Mouse (Mus musculus): Measurements from ENCODE around the gene Tank. TPM values are rescaled to one million over a fixed set of nuclear protein-coding genes. Genes with fewer than 3 reads are reported as not detected.

The Tank gene
- polyA plus RNA-seq, 1 experiment from 2014 or later, result 25.2 TPM

DNA sequence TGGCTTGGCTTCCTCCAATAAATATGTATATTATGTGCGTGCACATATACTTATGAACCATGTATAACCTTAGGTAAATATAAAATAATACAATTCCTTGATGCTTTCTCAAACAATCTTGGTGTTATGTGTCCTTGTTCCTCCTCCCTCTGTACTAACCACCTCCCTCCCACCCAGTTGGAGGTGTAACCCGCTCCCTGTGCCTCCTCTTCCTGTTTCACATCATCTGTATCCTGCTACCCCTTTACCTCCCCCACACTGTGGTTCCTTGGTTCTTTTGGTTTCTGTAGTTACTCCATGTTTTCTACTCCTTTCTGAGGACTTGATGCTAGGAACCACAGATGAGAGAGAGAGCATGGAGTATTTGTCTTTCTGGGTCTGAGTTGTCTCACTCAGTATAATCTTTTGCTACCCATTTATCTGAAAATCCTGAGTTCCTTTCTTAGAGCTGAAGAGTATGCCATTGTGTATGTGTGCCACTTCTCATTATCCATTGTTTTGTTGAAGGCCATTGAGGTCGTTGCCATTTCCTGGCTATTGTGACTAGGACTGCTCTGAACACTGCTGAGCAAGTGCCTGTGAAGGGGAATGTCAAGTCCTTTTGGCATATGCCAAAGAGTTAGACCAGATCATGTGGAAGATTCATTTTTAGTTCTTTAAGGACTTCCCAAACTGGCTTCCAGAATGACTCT, 52.6 kb downstream of the Tank start:
- Histone ChIP-seq H3K27ac (replicated peaks) (no peak overlapping the region), H3K4me3 (no peak overlapping the region), H3K36me3 (peaks cover 4% of the 10 kb centered on the region; the same call in 1 of the 2 replicates), H3K27me3 (no peaks in the 10 kb centered on the region), H3K9ac (no peak overlapping the region), H3K4me2 (no peak overlapping the region), H3K9me3 (no peaks in the 10 kb centered on the region), H3K4me1 (replicated peaks) (no peaks in the 10 kb centered on the region)
- no peak for ATAC-seq (ENCODE audit: low FRiP score, low read depth)
- WGBS, result 82% methylated on average over 3 of the region's 3 CpGs

DNA sequence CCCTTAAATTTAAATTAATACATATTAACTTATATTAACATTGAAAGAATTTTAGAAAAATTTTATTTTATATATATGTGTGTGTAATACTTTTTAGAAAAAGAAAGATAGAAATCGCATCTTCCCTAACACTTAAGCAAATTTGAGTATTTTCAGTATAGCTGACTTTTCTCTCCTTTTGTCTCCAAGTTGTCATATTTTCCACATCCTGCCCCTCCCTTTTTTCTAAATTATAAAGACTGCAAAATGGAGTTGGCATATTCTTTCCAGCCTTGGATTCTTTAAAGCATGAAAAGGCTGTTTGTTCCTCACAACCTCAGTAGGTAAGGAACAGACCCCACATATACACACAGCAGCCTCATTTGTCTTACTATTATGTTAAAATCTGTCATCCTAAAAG, 56.7 kb downstream of the Tank start:
- H3K27me3 ChIP-seq, result no peaks in the 10 kb centered on the region
- no peak overlapping the region for H3K4me2 ChIP-seq
- no peak for ATAC-seq (ENCODE audit: low FRiP score, low read depth)
- H3K9me3 ChIP-seq, result no peaks in the 10 kb centered on the region
- no peaks in the 10 kb centered on the region for H3K4me1 ChIP-seq (replicated peaks)
- no peaks in the 10 kb centered on the region for H3K36me3 ChIP-seq
- WGBS, result 98% methylated on average over 1 of the region's 1 CpGs
- H3K4me3 ChIP-seq, result no peak overlapping the region
- H3K9ac ChIP-seq, result no peak overlapping the region
- H3K27ac ChIP-seq (replicated peaks), result no peak overlapping the region

DNA sequence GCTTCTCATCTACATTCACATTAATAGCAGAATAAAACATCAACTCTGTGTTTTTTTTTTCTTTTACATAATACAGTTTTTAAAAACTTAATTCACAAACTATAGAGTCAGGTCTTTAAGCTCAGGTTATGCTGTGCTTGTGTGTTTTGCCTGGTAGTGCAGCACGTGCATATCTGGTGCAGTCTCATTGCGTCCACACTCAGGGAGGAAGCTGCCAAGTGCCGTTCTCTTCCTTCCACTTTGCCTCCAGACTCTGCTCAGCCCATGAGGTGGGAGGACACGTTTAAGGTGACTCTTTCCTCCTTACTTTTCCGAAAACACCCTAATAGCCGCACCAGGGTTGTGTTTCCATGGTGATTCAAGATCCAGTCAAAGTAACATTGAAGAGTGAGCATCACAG, 59.8 kb downstream of the Tank start:
- H3K4me2 ChIP-seq, result no peak overlapping the region
- no peaks in the 10 kb centered on the region for H3K9me3 ChIP-seq
- H3K4me3 ChIP-seq, result no peak overlapping the region
- no peak overlapping the region for H3K9ac ChIP-seq
- H3K4me1 ChIP-seq (replicated peaks), result no peaks in the 10 kb centered on the region
- H3K27me3 ChIP-seq, result no peaks in the 10 kb centered on the region
- 74% methylated on average over 6 of the region's 6 CpGs for WGBS
- ATAC-seq (ENCODE audit: low FRiP score, low read depth), result no peak
- H3K36me3 ChIP-seq, result no peaks in the 10 kb centered on the region
- H3K27ac ChIP-seq (replicated peaks), result no peak overlapping the region

DNA sequence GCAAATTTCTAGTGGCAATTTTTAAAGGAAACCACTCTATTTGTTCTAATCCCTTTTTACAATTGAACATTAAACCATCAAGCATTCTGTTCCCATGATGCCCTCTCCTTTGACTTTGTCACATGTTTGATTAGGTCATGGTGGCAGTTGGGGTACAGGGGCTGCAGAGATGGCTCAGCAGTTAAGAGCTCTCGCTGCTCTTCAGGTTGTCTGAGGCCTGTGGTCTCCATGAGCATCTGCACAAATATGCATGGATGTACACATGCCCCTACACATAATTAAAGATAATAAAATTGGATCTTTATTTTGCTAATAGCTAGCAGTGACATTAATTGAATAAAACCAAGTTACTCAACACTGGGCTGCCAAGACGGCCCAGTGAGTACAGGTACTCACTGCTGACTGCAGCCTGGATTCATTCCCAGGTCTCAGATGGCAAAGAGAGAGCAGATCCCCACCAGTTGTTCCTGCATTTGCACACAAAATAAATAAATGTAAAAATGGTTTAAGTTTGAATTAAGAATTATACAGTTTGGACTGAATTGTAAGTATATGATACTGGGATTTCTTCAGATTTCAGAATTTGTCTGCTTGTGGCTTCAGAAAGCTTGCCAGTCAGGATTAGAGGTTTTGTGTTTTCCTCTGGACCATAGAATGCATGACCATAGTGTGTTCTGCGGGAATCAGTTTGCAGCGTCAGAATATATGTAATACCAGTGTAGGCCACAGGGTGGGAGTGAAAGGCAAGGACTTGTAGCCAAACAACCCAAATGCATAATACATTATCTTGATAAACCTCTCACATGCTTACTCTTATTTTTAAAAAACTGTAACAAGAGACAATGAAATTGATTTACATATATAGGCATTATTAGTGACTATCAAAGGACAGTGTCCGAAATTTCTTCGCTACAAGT, 64.3 kb downstream of the Tank start:
- Histone ChIP-seq H3K4me2 (no peak overlapping the region), H3K4me1 (replicated peaks) (no peaks in the 10 kb centered on the region), H3K9ac (no peak overlapping the region), H3K27me3 (no peaks in the 10 kb centered on the region), H3K27ac (replicated peaks) (no peak overlapping the region), H3K9me3 (no peaks in the 10 kb centered on the region), H3K36me3 (no peaks in the 10 kb centered on the region), H3K4me3 (no peak overlapping the region)
- ATAC-seq (ENCODE audit: low FRiP score, low read depth), result peak; percentile 79; the same call in 1 of the 2 replicates
- WGBS, result 49% methylated on average over 6 of the region's 6 CpGs

DNA sequence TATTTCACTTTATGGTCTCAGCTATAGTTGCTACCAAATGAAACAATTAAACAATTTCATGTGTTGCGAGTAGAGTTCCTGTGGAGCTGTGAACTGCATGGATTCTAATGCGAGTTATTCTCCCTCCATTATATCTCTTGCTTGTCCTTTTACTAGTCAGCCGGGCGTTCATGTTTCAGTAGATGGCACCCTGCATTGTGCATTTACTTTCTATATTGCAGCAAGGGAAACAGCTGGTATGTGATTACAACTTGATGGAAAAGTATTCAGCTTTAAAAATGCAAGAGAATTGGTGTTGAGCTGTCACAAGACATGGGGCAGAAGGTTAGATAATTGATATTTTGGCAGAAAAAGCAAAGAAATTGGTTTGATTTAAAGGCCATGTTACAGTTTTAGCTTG, 72.8 kb downstream of the Tank start:
- WGBS, result 69% methylated on average over 4 of the region's 4 CpGs
- no peak for ATAC-seq (ENCODE audit: low FRiP score, low read depth)
- no peak overlapping the region for H3K9ac ChIP-seq

DNA sequence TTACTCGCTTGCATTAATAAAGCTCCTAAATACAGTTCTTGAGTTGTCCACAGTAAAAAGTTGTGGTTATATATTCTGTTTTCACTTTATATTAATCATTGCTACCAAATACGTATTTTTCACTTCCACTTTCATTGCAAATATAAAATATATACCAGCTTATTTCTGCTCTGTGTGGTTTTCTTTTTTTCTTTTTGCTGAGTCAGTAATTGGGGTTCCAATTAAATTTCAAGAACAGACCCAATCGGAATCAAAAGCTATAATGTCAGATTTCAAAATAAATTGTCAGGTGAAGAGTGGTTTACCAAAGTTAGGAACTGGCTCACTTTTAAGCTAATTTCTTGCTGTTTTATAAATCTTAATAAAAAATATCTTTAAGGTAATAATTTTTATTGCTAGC, 73.3 kb downstream of the Tank start:
- no peak for ATAC-seq (ENCODE audit: low FRiP score, low read depth)
- no peak overlapping the region for H3K27ac ChIP-seq (replicated peaks)
- WGBS, result 95% methylated on average over 3 of the region's 3 CpGs
- H3K27me3 ChIP-seq, result no peaks in the 10 kb centered on the region
- peaks cover 6% of the 10 kb centered on the region for H3K4me1 ChIP-seq (replicated peaks)
- H3K9me3 ChIP-seq, result no peaks in the 10 kb centered on the region
- no peaks in the 10 kb centered on the region for H3K36me3 ChIP-seq
- H3K4me3 ChIP-seq, result no peak overlapping the region
- no peak overlapping the region for H3K9ac ChIP-seq
- no peak overlapping the region for H3K4me2 ChIP-seq

More for the DNA sequence above, 72.8 kb downstream of the Tank start:
- H3K4me1 ChIP-seq (replicated peaks), result peaks cover 6% of the 10 kb centered on the region
- no peaks in the 10 kb centered on the region for H3K36me3 ChIP-seq
- H3K27ac ChIP-seq (replicated peaks), result no peak overlapping the region
- H3K4me3 ChIP-seq, result no peak overlapping the region
- no peaks in the 10 kb centered on the region for H3K9me3 ChIP-seq
- H3K4me2 ChIP-seq, result no peak overlapping the region
- no peaks in the 10 kb centered on the region for H3K27me3 ChIP-seq

DNA sequence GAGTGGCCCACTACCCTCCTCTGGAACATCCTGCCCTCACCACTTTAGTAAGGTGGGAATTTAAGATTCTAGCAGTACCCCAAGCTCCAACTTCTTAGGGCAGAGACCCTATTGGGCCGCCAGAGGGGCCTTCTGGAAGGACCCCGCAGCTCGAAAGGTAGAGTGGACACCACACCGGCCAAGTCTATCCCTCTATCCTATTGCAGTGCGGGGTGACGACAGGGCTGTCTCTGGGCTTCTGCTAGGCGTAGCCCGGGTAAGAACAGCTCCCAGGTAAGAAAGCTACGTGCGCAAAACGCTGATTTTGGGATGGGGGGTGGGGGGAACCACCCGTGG, 76.6 kb downstream of the Tank start:
- Histone ChIP-seq H3K4me2 (peak overlapping the region; percentile 96), H3K27ac (replicated peaks) (peak overlapping the region; percentile 96), H3K4me3 (peak overlapping the region; percentile 72), H3K36me3 (no peaks in the 10 kb centered on the region), H3K9me3 (no peaks in the 10 kb centered on the region), H3K27me3 (no peaks in the 10 kb centered on the region), H3K9ac (peak overlapping the region; percentile 76), H3K4me1 (replicated peaks) (peaks cover 13% of the 10 kb centered on the region)
- no peak; the same call in 1 of the 2 replicates for ATAC-seq (ENCODE audit: low FRiP score, low read depth)
- 8% methylated on average over 12 of the region's 12 CpGs for WGBS

DNA sequence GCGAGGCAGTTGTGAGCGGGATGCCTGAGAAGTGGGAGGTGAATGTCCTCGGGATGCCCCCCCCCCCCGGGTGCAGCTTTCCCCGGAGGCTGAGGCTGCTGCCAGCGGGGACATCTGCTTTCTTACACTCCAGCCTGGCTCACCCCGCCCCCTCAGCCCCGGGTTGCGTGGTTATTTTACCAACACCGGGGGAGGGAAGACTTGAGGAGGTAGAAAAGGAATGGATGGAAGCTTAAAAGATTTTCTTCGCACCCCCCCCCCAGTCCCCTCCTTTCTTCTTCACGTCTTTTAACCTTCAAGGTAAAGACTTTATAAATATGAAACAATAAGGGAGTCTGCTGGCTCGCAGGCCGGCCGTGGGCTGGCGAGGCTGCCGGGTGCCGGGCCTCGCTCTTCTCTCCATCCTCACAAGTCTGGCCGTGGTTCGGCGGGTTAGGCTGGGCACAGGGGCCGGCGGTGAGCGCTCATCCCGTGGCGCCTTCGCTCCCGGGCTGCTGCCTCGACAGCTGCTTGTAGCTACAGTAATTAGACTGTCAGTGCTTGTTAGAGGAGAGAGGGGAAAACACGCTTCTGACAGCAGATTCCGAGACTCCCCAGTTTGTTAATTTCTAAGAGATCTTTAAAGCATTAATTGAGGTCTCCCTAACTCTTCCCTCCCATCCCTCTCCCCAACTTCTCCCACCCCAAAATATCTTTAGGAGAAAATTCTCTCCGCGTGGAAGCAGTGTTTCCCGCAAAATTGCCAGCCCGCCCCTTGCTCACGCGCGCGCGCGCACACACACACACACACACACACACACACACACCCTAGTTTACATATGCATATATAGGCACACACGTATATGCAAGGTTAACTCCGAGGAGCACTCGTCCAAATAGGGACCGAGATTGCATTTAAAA, 77.2 kb downstream of the Tank start:
- peak overlapping the region; percentile 72 for H3K4me3 ChIP-seq
- H3K4me2 ChIP-seq, result peak overlapping the region; percentile 96
- no peaks in the 10 kb centered on the region for H3K36me3 ChIP-seq
- no peaks in the 10 kb centered on the region for H3K27me3 ChIP-seq
- H3K9ac ChIP-seq, result peak overlapping the region; percentile 76
- H3K9me3 ChIP-seq, result no peaks in the 10 kb centered on the region
- H3K4me1 ChIP-seq (replicated peaks), result peaks cover 13% of the 10 kb centered on the region
- H3K27ac ChIP-seq (replicated peaks), result peak overlapping the region; percentile 96
- 1% methylated on average over 45 of the region's 46 CpGs for WGBS
- peak; percentile 75 for ATAC-seq (ENCODE audit: low FRiP score, low read depth)

DNA sequence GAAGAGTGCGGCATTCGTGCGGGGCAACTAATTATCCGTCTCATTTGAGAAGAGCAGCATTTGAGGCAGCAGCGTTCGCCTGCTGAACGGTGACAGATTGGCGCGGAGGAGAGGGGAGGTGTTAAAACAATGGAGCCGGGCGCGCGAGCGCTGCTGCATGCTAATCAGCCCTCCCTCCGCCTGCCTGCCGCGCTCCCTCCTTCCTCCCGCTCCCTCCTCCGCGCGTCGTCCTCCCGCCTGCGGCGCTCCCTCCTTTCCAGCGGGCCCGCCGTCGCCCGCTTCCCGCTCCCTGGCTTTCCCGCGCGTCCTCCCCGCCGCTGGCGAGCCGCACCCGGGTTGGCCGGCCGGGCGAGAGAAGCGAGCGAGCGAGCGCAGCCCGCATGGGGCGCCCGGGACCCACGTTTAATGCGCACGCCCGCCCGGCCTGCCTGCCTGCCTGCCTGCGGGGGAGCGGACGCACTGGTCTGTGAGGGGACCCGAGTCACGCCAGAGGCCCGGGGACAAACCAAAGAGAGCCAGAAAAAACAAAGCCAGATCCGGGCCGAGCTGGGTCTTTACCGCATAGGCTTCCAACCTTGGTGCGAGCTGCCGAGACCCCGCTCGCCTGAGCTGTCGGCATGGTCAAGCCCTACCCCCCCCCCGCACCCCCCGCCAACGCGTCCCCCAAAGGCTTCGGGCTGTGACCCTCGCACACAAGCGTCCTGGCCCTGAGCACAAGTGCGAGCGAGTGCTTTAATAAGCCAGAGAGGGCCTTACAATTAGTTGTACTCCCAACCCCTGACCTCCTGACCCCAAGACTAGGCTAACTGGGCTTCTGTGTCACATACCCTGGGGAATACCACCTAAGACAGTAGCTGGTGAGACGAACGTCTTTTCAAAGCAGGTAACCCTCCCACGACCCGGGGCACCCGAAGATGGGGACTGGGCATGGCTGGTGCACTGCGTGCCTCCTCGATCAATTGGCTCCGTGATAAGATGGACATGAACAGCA, 78.3 kb downstream of the Tank start:
- H3K4me1 ChIP-seq (replicated peaks), result peaks cover 13% of the 10 kb centered on the region
- no peaks in the 10 kb centered on the region for H3K27me3 ChIP-seq
- WGBS, result under 1% methylated on average over 74 of the region's 85 CpGs
- H3K4me3 ChIP-seq, result peak overlapping the region; percentile 72
- peak overlapping the region; percentile 96 for H3K27ac ChIP-seq (replicated peaks)
- no peaks in the 10 kb centered on the region for H3K9me3 ChIP-seq
- ATAC-seq (ENCODE audit: low FRiP score, low read depth), result peak; percentile 92
- peak overlapping the region; percentile 96 for H3K4me2 ChIP-seq
- H3K9ac ChIP-seq, result peak overlapping the region; percentile 76
- H3K36me3 ChIP-seq, result no peaks in the 10 kb centered on the region

DNA sequence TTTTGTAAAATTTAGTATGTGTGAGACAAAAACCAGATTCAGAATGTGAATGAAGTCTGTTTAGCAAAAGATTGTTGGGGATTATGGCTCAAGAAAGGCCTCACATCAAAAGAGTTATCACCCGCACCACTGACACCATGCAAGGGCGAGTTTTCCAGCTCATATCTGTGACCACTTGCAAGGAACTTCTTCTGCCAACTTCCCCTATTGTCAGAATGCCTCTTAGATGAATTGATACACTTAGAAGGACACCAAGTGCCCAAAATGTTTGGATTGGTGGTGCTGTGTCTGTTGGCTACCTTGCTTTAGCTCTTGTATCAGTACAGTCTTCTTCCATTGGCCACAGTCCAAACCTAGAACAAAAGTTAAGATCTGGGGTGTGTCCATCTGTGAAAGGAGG, 80.9 kb downstream of the Tank start:
- WGBS, result 84% methylated on average over 2 of the region's 2 CpGs
- Histone ChIP-seq H3K4me3 (no peak overlapping the region), H3K27ac (replicated peaks) (no peak overlapping the region), H3K4me2 (no peak overlapping the region), H3K9me3 (no peaks in the 10 kb centered on the region), H3K4me1 (replicated peaks) (peaks cover 16% of the 10 kb centered on the region), H3K9ac (no peak overlapping the region), H3K27me3 (no peaks in the 10 kb centered on the region), H3K36me3 (no peaks in the 10 kb centered on the region)
- no peak for ATAC-seq (ENCODE audit: low FRiP score, low read depth)

DNA sequence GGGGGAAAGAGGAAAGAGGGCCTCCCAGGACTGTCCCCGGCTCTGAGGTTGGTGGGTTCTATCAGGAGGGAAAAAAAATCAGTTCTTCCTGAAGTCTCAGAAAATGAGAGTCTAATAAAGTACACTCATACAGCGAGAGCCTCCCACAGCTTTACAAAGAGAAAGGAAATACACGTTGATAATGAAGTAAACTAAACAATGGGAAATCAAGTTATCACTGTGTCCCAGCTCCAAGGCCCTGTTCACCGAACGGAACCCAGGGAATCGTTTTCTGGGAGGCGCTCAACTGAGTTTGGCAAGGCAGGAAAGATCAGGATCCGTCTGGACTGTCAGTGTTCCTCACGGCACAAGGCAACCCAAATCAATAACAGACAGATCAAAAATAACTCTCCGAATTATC, 84.4 kb downstream of the Tank start:
- WGBS, result 78% methylated on average over 10 of the region's 10 CpGs
- Histone ChIP-seq H3K27me3 (no peaks in the 10 kb centered on the region), H3K4me2 (no peak overlapping the region), H3K9ac (no peak overlapping the region), H3K36me3 (no peaks in the 10 kb centered on the region), H3K4me3 (no peak overlapping the region), H3K9me3 (no peaks in the 10 kb centered on the region), H3K27ac (replicated peaks) (no peak overlapping the region), H3K4me1 (replicated peaks) (0 out of 2 replicates have a peak, but pooled peaks cover 3% of the 10 kb centered on the region)
- ATAC-seq (ENCODE audit: low FRiP score, low read depth), result no peak

Measured in hindbrain, embryonic 15.5 days (tissue).